In the genomic region with DNA sequence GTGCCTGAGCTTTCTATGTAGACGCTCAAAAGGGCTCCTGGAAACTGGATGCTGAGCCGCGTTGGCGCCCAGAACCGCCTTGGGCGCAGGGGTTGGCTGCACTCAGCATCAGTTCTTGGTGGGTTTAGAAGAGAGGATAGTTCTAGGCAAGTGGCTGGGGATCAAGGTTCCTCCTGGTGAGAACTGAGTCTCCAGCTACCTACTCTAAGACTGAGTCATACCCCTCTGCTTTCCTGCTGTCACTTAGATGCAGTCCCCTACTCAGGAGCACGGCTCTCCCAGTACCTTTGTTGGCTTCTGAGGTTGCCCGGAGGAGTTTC, we compare ENCODE assay signal across 10 mouse cellular contexts. TPM values are rescaled to one million over a fixed set of nuclear protein-coding genes. Genes with fewer than 3 reads are reported as not detected.
DNase-seq lines count a peak whose midpoint lies in the region; ATAC-seq lines count a peak whose summit lies in the region.
"Had no signal": no experiment of that assay in that cellular context is flagged by ENCODE, and none has a peak within 500 bp of the region (broad histone marks: within the 10 kb centered on the region; RNA-seq: fewer than 3 reads in every experiment).

No protein-coding gene starts in this region.

- H3K36me3 ChIP-seq in embryonic facial prominence, embryonic 15.5 days, result no peaks in the 10 kb centered on the region
- no peaks in the 10 kb centered on the region for H3K36me3 ChIP-seq in limb, embryonic 10.5 days
- no peaks in the 10 kb centered on the region for H3K36me3 ChIP-seq in neural tube, embryonic 13.5 days

- peaks cover 51% of the 10 kb centered on the region for H3K27me3 ChIP-seq in embryonic facial prominence, embryonic 15.5 days
- peaks cover 64% of the 10 kb centered on the region for H3K27me3 ChIP-seq in limb, embryonic 10.5 days (ENCODE audit: low read depth, poor library complexity, severe bottlenecking)
- H3K27me3 ChIP-seq in neural tube, embryonic 13.5 days, result peaks cover 49% of the 10 kb centered on the region

- no peaks in the 10 kb centered on the region for H3K9me3 ChIP-seq in embryonic facial prominence, embryonic 15.5 days (replicated peaks)
- H3K9me3 ChIP-seq in limb, embryonic 10.5 days (replicated peaks), result no peaks in the 10 kb centered on the region
- no peaks in the 10 kb centered on the region for H3K9me3 ChIP-seq in neural tube, embryonic 13.5 days

- no peak overlapping the region for H3K9ac ChIP-seq in embryonic facial prominence, embryonic 15.5 days
- peak overlapping the region; percentile 61 for H3K9ac ChIP-seq in neural tube, embryonic 13.5 days

- peaks cover 28% of the 10 kb centered on the region for H3K4me1 ChIP-seq in embryonic facial prominence, embryonic 15.5 days
- H3K4me1 ChIP-seq in limb, embryonic 10.5 days, result peaks cover 23% of the 10 kb centered on the region
- H3K4me1 ChIP-seq in neural tube, embryonic 13.5 days (replicated peaks), result peaks cover 25% of the 10 kb centered on the region

- peak overlapping the region; percentile 67 for H3K4me2 ChIP-seq in embryonic facial prominence, embryonic 15.5 days (replicated peaks)
- peak overlapping the region; percentile 66 for H3K4me2 ChIP-seq in neural tube, embryonic 13.5 days

- intact Hi-C loops in gastrocnemius, postnatal 14 days (cut with DNase I; ENCODE audit: low total_unique reads), result loop anchor here (2.0 to 5.0 kb wide), 3 partner anchors 115 to 345 kb away; no protein-coding TSS in a partner anchor

- ATAC-seq in embryonic facial prominence, embryonic 15.5 days (ENCODE audit: insufficient number of reproducible peaks, low FRiP score, low TSS enrichment, low read depth), result no peak
- ATAC-seq in neural tube, embryonic 13.5 days (ENCODE audit: low read depth), result 0 out of 2 replicates have a peak, but pooled peaks have one; percentile 29

- peak; percentile 6 to 30 for DNase-seq in layer of hippocampus, postnatal 10 days (ENCODE audit: low spot score in 2 of 2)
- DNase-seq in layer of hippocampus, adult 18-20 months (ENCODE audit: low spot score in 2 of 2), result no peak
- DNase-seq in limb, embryonic 10.5 days (ENCODE audit: low spot score), result peak; percentile 47
- DNase-seq in urinary bladder, postnatal 25 days (ENCODE audit: low spot score), result no peak
- DNase-seq in gastrocnemius, postnatal 14 days, result no peak
- no peak for DNase-seq in layer of hippocampus, adult 11-12 months (ENCODE audit: low spot score)

- peak overlapping the region; percentile 40 for H3K4me3 ChIP-seq in embryonic facial prominence, embryonic 15.5 days (replicated peaks)
- peak overlapping the region; percentile 48 for H3K4me3 ChIP-seq in limb, embryonic 10.5 days
- H3K4me3 ChIP-seq in neural tube, embryonic 13.5 days, result peak overlapping the region; percentile 40

- under 1% methylated on average over 8 of the region's 8 CpGs for WGBS in embryonic facial prominence, embryonic 15.5 days
- WGBS in limb, embryonic 10.5 days, result 4% methylated on average over 8 of the region's 8 CpGs
- 7% methylated on average over 8 of the region's 8 CpGs for WGBS in neural tube, embryonic 13.5 days

- no peak overlapping the region for H3K27ac ChIP-seq in embryonic facial prominence, embryonic 15.5 days (replicated peaks)
- H3K27ac ChIP-seq in limb, embryonic 10.5 days, result no peak overlapping the region
- H3K27ac ChIP-seq in neural tube, embryonic 13.5 days (replicated peaks), result no peak overlapping the region
- H3K27ac ChIP-seq: macrophage had no signal

RNA-seq across cellular contexts. Expression of a gene that starts 0.5 kb away (rescaled TPM):
- 1 to 10 TPM; 5.6 to 6.6 TPM for total RNA-seq in layer of hippocampus, postnatal 10 days (2021)
- total RNA-seq in layer of hippocampus, adult 18-20 months (2021), result 1 to 10 TPM; 5.5 to 5.9 TPM
- 2.7 and 2.9 TPM in 2 replicates for polyA plus RNA-seq in embryonic facial prominence, embryonic 15.5 days (2015; fragmentation: Nextera tagmentation; extraction: Ambion mirVana)
- 0.05 and 0.15 TPM in 2 replicates for polyA plus RNA-seq in limb, embryonic 10.5 days (2016; fragmentation: Nextera tagmentation; extraction: Ambion mirVana)
- polyA plus RNA-seq in neural tube, embryonic 13.5 days (2015; fragmentation: Nextera tagmentation; extraction: Ambion mirVana), result 0.95 and 1.4 TPM in 2 replicates
- total RNA-seq in gastrocnemius, postnatal 14 days (2021), result under 1 TPM in 1 of 2 experiments, not detected in 1; 0.08 TPM
- polyA plus RNA-seq: macrophage; testis, adult 2 months had no signal

RNA-seq across cellular contexts. Expression of a gene that starts 27.3 kb away (rescaled TPM):
- total RNA-seq in layer of hippocampus, postnatal 10 days (2021), result 1 to 10 TPM; 3.5 to 3.6 TPM
- under 1 TPM; 0.30 to 0.43 TPM for total RNA-seq in layer of hippocampus, adult 18-20 months (2021)
- polyA plus RNA-seq in embryonic facial prominence, embryonic 15.5 days (2015; fragmentation: Nextera tagmentation; extraction: Ambion mirVana), result 8.7 and 9.2 TPM in 2 replicates
- polyA plus RNA-seq in limb, embryonic 10.5 days (2016; fragmentation: Nextera tagmentation; extraction: Ambion mirVana), result 1.0 and 1.6 TPM in 2 replicates
- 2.0 and 2.2 TPM in 2 replicates for polyA plus RNA-seq in neural tube, embryonic 13.5 days (2015; fragmentation: Nextera tagmentation; extraction: Ambion mirVana)
- 10 to 100 TPM; 19.8 to 21.6 TPM for total RNA-seq in gastrocnemius, postnatal 14 days (2021)

RNA-seq across cellular contexts. Expression of a gene that starts 36.8 kb away (rescaled TPM):
- total RNA-seq in layer of hippocampus, postnatal 10 days (2021), result not detected
- total RNA-seq in layer of hippocampus, adult 18-20 months (2021), result not detected
- polyA plus RNA-seq in embryonic facial prominence, embryonic 15.5 days (2015; fragmentation: Nextera tagmentation; extraction: Ambion mirVana), result 1.5 and 1.7 TPM in 2 replicates
- polyA plus RNA-seq in limb, embryonic 10.5 days (2016; fragmentation: Nextera tagmentation; extraction: Ambion mirVana), result 0.05 TPM in 1 of 2 replicates, not detected in the other
- polyA plus RNA-seq in neural tube, embryonic 13.5 days (2015; fragmentation: Nextera tagmentation; extraction: Ambion mirVana), result not detected in 2 replicates
- total RNA-seq in gastrocnemius, postnatal 14 days (2021), result not detected
- polyA plus RNA-seq: macrophage had no signal

RNA-seq across cellular contexts. Expression of a gene that starts 55.8 kb away (rescaled TPM):
- 1 to 10 TPM; 6.8 to 8.2 TPM for total RNA-seq in layer of hippocampus, postnatal 10 days (2021)
- total RNA-seq in layer of hippocampus, adult 18-20 months (2021), result 10 to 100 TPM; 13.2 TPM
- polyA plus RNA-seq in embryonic facial prominence, embryonic 15.5 days (2015; fragmentation: Nextera tagmentation; extraction: Ambion mirVana), result 21.5 and 27.4 TPM in 2 replicates
- 13.3 and 15.9 TPM in 2 replicates for polyA plus RNA-seq in limb, embryonic 10.5 days (2016; fragmentation: Nextera tagmentation; extraction: Ambion mirVana)
- 13.8 and 15.6 TPM in 2 replicates for polyA plus RNA-seq in neural tube, embryonic 13.5 days (2015; fragmentation: Nextera tagmentation; extraction: Ambion mirVana)
- total RNA-seq in gastrocnemius, postnatal 14 days (2021), result 10 to 100 TPM; 19.0 to 20.7 TPM

Comparison
In these comparisons a context has a peak if more than half of its experiments do, and no peak if none do; other contexts are left out.
1. DNase-seq: peak in layer of hippocampus, postnatal 10 days (2 of 2) and limb, embryonic 10.5 days (single experiment); none in layer of hippocampus, adult 18-20 months (0 of 2), urinary bladder, postnatal 25 days (single experiment), gastrocnemius, postnatal 14 days (single experiment) and layer of hippocampus, adult 11-12 months (single experiment).
2. RNA of a gene that starts 0.5 kb away (total RNA-seq): 5.6 to 6.6 TPM in layer of hippocampus, postnatal 10 days and 5.5 to 5.9 TPM in layer of hippocampus, adult 18-20 months; 0.08 TPM in gastrocnemius, postnatal 14 days; every median in the first group is over 4 times any median in the second.
3. RNA of a gene that starts 27.3 kb away (total RNA-seq): 19.8 to 21.6 TPM in gastrocnemius, postnatal 14 days; 3.5 to 3.6 TPM in layer of hippocampus, postnatal 10 days and 0.30 to 0.43 TPM in layer of hippocampus, adult 18-20 months; every median in the first group is over 4 times any median in the second.
4. Peak in every context shown above with its lines, with median percentiles within 50 percentile points of each other: H3K4me3 ChIP-seq.